Mouse (Mus musculus) liver, postnatal 0 days (tissue): ENCODE measurements at regions not wholly inside any gene's neighbourhood (a gene's known extent, or its start where the extent isn't known, plus 50 kb on each side); places are given as distances from the start of the nearest gene placed in this dataset.

Experiments used
- CTCF ChIP-seq: sonication (generic); IDR thresholded peaks from 2 replicates; pipeline ENCODE4 v1.5.1; 2016; ENCODE audit warnings: antibody characterized with exemption, low read depth
- EP300 ChIP-seq: IDR thresholded peaks from 2 replicates; pipeline ENCODE4 v1.6.1; 2016; ENCODE audit warnings: antibody characterized with exemption, low read depth, mild to moderate bottlenecking

DNA sequence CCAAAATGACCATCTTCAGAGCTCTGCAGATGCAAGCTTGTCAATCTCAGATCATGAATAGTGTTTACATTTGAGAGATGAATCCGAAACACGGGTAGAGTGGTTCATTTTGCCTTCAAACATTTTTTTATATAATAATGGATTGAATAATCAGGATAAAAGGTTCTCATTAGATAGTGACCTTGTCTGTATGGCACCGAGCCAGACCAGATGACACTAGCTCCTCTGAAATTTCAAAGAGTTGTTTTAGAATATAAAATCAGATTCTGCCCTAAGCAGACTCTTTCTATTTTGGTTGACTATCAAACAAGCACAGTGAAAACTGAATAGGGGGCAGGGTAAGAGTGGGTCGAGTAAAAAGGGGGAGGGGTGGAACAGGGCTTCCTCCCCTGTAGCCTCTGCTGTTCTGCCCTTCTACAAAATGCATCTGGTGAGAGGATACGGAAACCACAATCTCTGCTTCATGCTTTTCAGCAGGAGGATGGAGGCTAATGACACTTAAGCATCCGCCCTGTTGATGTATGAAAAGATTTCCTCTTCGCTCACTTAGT is 159.9 kb upstream of the Prkd1 start:
- TF ChIP-seq CTCF: no peak
- TF ChIP-seq EP300: no peak
